Mouse (Mus musculus): Measurements from ENCODE around the gene Sypl. TPM values are rescaled to one million over a fixed set of nuclear protein-coding genes. Genes with fewer than 3 reads are reported as not detected.

Sypl gene
- polyA plus RNA-seq, 1 experiment from 2014 or later, result 95.8 TPM

GRCm38 (mm10) chr12:32943951-32944350, 9.7 kb upstream of the Sypl start:
- no peaks in the 10 kb centered on the region for H3K9me3 ChIP-seq (replicated peaks)
- WGBS, result 68% methylated on average over 3 of the region's 3 CpGs
- no peak overlapping the region for H3K4me2 ChIP-seq
- H3K4me3 ChIP-seq, result no peak overlapping the region
- H3K27ac ChIP-seq (ENCODE audit: poor library complexity, severe bottlenecking), result no peak overlapping the region
- ATAC-seq (ENCODE audit: insufficient number of reproducible peaks, low FRiP score), result no peak; the same call in 1 of the 2 replicates
- H3K4me1 ChIP-seq (replicated peaks), result 0 out of 2 replicates have a peak, but pooled peaks cover 6% of the 10 kb centered on the region
- H3K36me3 ChIP-seq, result no peaks in the 10 kb centered on the region
- no peak overlapping the region for H3K9ac ChIP-seq
- peaks cover 5% of the 10 kb centered on the region; the same call in 1 of the 2 replicates for H3K27me3 ChIP-seq (replicated peaks)

- Histone ChIP-seq H3K27ac (ENCODE audit: poor library complexity, severe bottlenecking) (no peak overlapping the region), H3K27me3 (replicated peaks) (no peaks in the 10 kb centered on the region), H3K4me2 (no peak overlapping the region), H3K9ac (no peak overlapping the region), H3K4me3 (no peak overlapping the region), H3K9me3 (replicated peaks) (no peaks in the 10 kb centered on the region), H3K4me1 (replicated peaks) (0 out of 2 replicates have a peak, but pooled peaks cover 6% of the 10 kb centered on the region), H3K36me3 (no peaks in the 10 kb centered on the region)
- WGBS, result 69% methylated on average over 8 of the region's 8 CpGs
- ATAC-seq (ENCODE audit: insufficient number of reproducible peaks, low FRiP score), result no peak
Measured at GRCm38 (mm10) chr12:32944884-32945454, 8.7 kb upstream of the Sypl start.

- Histone ChIP-seq H3K36me3 (no peaks in the 10 kb centered on the region), H3K9me3 (replicated peaks) (no peaks in the 10 kb centered on the region), H3K27me3 (replicated peaks) (no peaks in the 10 kb centered on the region), H3K9ac (no peak overlapping the region), H3K4me1 (replicated peaks) (0 out of 2 replicates have a peak, but pooled peaks cover 6% of the 10 kb centered on the region), H3K4me2 (no peak overlapping the region), H3K27ac (ENCODE audit: poor library complexity, severe bottlenecking) (no peak overlapping the region), H3K4me3 (no peak overlapping the region)
- WGBS, result 79% methylated on average over 4 of the region's 4 CpGs
- no peak for ATAC-seq (ENCODE audit: insufficient number of reproducible peaks, low FRiP score)
Measured at GRCm38 (mm10) chr12:32946376-32946775, 7.3 kb upstream of the Sypl start.

DNA sequence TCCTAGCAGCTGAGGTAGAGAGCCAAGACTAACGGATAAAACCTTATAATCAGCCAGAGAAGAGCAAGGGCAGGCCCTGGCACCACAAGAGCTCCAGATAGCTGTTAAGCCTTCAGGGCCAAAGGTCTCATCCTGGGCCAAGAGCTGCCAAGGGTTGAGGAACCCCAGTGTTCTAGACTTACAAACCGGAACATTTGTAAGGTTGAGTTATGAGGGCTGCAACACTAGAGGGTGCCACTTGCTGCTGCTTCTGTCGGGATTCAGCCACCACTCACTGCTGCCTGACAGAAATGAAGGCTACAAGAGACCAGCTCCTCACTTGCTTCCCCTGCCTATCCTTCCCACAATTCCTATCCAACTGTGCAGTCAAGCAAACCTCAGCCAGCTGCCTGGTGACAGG, 1.3 kb upstream of the Sypl start:
- H3K4me3 ChIP-seq, result no peak overlapping the region
- H3K4me1 ChIP-seq (replicated peaks), result peaks cover 15% of the 10 kb centered on the region
- H3K36me3 ChIP-seq, result no peaks in the 10 kb centered on the region
- no peak overlapping the region for H3K4me2 ChIP-seq
- 22% methylated on average over 3 of the region's 3 CpGs for WGBS
- no peaks in the 10 kb centered on the region for H3K9me3 ChIP-seq (replicated peaks)
- no peak overlapping the region for H3K9ac ChIP-seq
- H3K27ac ChIP-seq (ENCODE audit: poor library complexity, severe bottlenecking), result 0 out of 2 replicates have a peak overlapping the region, but pooled peaks have one; percentile 7
- no peak for ATAC-seq (ENCODE audit: insufficient number of reproducible peaks, low FRiP score)
- no peaks in the 10 kb centered on the region for H3K27me3 ChIP-seq (replicated peaks)

DNA sequence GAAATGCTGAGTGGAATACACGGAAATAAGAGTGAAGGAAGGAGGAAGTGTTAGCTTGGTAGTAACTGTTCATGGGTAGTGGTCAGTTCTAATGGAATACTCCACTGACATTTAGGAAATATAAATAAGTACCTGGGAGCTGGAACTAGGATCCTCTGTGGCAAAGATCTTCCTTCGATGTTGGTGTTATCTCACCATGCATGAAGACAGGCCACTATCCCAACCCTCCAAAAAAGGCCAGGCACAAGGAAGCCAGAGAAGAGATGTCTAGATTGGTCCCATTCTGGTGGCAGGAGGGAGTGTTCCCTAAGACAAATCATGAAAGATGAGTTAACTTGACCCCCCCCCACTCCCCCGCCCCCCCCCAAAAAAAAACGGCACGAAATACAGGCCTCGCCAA, 625 bp upstream of the Sypl start:
- Histone ChIP-seq H3K4me3 (peak overlapping the region; percentile 62), H3K27ac (ENCODE audit: poor library complexity, severe bottlenecking) (peak overlapping the region; percentile 98), H3K9ac (peak overlapping the region; percentile 66), H3K27me3 (replicated peaks) (no peaks in the 10 kb centered on the region), H3K9me3 (replicated peaks) (no peaks in the 10 kb centered on the region), H3K4me1 (replicated peaks) (peaks cover 16% of the 10 kb centered on the region), H3K36me3 (no peaks in the 10 kb centered on the region), H3K4me2 (peak overlapping the region; percentile 70)
- WGBS, result 15% methylated on average over 6 of the region's 6 CpGs
- no peak for ATAC-seq (ENCODE audit: insufficient number of reproducible peaks, low FRiP score)

DNA sequence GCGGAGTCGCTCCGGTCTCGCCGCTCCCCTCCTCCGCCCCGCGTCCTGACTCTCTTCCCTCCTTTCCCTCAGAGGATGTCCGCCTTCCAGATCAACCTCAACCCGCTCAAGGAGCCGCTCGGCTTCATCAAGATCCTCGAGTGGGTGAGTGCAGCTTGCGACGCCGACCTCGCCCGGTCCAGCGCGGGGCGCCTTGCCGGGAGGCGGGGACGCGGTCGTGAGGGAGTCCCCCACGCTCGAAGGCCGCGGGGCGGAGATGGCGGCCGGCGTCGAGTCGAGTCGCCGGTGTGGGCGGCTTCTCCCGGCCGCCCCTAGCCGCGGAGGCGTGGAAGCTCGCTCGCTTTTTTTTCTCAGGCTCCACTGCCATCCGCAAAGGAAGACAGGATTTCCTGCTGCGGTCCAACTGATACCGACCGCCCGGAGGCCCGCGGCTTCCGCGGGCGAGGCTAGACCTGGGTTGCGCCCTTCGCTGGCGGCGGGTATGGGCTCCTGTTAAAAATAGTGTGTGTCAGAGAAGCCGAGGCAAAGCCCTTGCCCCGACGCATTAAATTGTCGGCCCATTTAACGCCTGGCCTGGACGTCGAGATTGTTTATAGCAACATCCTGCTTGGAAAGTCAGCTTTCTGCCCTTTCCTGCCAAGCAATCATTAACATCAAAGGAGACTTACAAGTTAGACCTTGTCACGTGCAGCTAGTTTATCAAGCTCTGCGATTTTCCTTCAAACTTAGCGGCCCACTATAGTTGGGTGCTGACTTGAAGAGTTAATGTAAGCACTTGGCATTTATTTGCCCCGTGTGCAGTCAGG, 728 bp downstream of the Sypl start:
- Histone ChIP-seq H3K4me2 (peak overlapping the region; percentile 72), H3K4me3 (peak overlapping the region; percentile 62), H3K27ac (ENCODE audit: poor library complexity, severe bottlenecking) (peak overlapping the region; percentile 98), H3K4me1 (replicated peaks) (peaks cover 16% of the 10 kb centered on the region), H3K9ac (peak overlapping the region; percentile 87), H3K27me3 (replicated peaks) (no peaks in the 10 kb centered on the region), H3K9me3 (replicated peaks) (no peaks in the 10 kb centered on the region), H3K36me3 (no peaks in the 10 kb centered on the region)
- under 1% methylated on average over 71 of the region's 71 CpGs for WGBS
- peak; percentile 78 for ATAC-seq (ENCODE audit: insufficient number of reproducible peaks, low FRiP score)

DNA sequence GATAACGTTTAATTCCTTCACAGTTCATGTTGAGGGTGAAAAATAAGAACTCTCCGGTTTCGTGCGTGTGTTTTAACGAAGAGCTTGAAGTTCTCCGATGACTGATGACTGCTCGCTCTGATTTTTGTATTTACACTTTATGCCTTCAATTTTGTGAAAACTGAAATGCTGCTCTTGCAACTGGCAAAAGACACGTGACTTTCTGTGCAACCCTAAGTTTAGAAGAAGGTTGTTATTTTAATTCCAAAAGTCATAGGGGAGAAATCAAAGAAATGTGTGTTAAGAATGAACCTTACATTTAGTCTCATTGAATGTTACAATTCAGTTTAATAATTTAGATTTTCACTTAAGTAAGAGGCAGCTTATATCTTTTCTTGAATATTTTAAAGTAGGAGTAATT, 1.3 kb downstream of the Sypl start:
- Histone ChIP-seq H3K27me3 (replicated peaks) (no peaks in the 10 kb centered on the region), H3K36me3 (no peaks in the 10 kb centered on the region), H3K9ac (peak overlapping the region; percentile 87), H3K4me3 (peak overlapping the region; percentile 62), H3K9me3 (replicated peaks) (no peaks in the 10 kb centered on the region), H3K4me1 (replicated peaks) (peaks cover 16% of the 10 kb centered on the region), H3K4me2 (peak overlapping the region; percentile 72), H3K27ac (ENCODE audit: poor library complexity, severe bottlenecking) (peak overlapping the region; percentile 98; the same call in 1 of the 2 replicates)
- no peak for ATAC-seq (ENCODE audit: insufficient number of reproducible peaks, low FRiP score)
- WGBS, result 4% methylated on average over 8 of the region's 8 CpGs

DNA sequence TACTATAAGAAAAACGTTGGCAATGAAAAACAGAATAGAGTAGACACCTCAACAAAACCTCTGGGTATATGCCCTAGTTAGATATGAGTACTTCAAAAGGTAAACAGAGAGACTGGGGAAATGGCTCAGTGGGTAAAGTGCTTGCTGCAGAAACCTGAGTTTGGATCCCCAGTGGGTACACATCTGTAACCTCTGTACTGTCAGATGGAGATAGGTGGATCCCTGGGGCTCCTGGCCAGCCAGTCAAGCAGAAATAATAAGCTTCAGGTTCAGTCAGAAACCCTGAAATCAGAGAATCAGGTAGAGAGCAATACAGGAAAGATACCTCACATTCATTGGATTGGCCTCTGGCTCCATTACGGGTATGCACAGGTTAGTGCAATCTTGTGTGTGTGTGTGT, 3.5 kb downstream of the Sypl start:
- no peaks in the 10 kb centered on the region for H3K27me3 ChIP-seq (replicated peaks)
- no peak overlapping the region for H3K9ac ChIP-seq
- H3K9me3 ChIP-seq (replicated peaks), result no peaks in the 10 kb centered on the region
- H3K27ac ChIP-seq (ENCODE audit: poor library complexity, severe bottlenecking), result no peak overlapping the region
- H3K4me2 ChIP-seq, result no peak overlapping the region
- 80% methylated on average over 2 of the region's 2 CpGs for WGBS
- H3K4me1 ChIP-seq (replicated peaks), result peaks cover 24% of the 10 kb centered on the region
- no peaks in the 10 kb centered on the region for H3K36me3 ChIP-seq
- no peak for ATAC-seq (ENCODE audit: insufficient number of reproducible peaks, low FRiP score)
- no peak overlapping the region for H3K4me3 ChIP-seq

GRCm38 (mm10) chr12:32962132-32962531, 8.4 kb downstream of the Sypl start:
- no peak overlapping the region for H3K4me2 ChIP-seq
- no peak overlapping the region for H3K9ac ChIP-seq
- no peaks in the 10 kb centered on the region for H3K9me3 ChIP-seq (replicated peaks)
- no peak overlapping the region for H3K27ac ChIP-seq (ENCODE audit: poor library complexity, severe bottlenecking)
- 0 out of 2 replicates have a peak, but pooled peaks cover 10% of the 10 kb centered on the region for H3K36me3 ChIP-seq
- H3K27me3 ChIP-seq (replicated peaks), result no peaks in the 10 kb centered on the region
- ATAC-seq (ENCODE audit: insufficient number of reproducible peaks, low FRiP score), result no peak
- no peak overlapping the region for H3K4me3 ChIP-seq
- peaks cover 15% of the 10 kb centered on the region for H3K4me1 ChIP-seq (replicated peaks)

DNA sequence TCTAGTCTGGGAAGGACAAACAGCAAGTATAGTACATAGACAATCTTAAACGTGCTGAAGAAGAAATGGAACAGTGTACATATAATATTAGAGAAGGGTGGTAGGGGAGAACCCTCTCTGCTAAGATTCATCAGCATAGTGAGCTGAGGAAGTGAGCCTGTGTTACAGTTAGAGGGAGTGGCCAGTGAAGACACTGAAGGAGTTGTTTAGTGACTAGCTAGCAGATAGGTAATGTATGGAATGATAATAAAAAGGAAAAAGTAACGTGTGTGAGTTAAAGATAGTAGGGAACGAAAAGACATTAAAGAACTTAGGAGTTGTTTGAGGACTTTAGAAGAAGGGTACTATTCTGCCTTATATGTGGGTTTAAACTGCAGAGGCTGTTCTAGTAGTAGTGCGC, 10.2 kb downstream of the Sypl start:
- H3K4me2 ChIP-seq, result no peak overlapping the region
- no peak for ATAC-seq (ENCODE audit: insufficient number of reproducible peaks, low FRiP score)
- no peak overlapping the region for H3K4me3 ChIP-seq
- H3K27me3 ChIP-seq (replicated peaks), result no peaks in the 10 kb centered on the region
- no peaks in the 10 kb centered on the region for H3K9me3 ChIP-seq (replicated peaks)
- H3K4me1 ChIP-seq (replicated peaks), result peaks cover 12% of the 10 kb centered on the region
- 64% methylated on average over 4 of the region's 4 CpGs for WGBS
- H3K36me3 ChIP-seq, result peaks cover 14% of the 10 kb centered on the region
- no peak overlapping the region for H3K27ac ChIP-seq (ENCODE audit: poor library complexity, severe bottlenecking)
- H3K9ac ChIP-seq, result no peak overlapping the region

- ATAC-seq (ENCODE audit: insufficient number of reproducible peaks, low FRiP score), result no peak
- Histone ChIP-seq H3K4me1 (replicated peaks) (no peaks in the 10 kb centered on the region), H3K9ac (no peak overlapping the region), H3K4me2 (no peak overlapping the region), H3K4me3 (no peak overlapping the region), H3K9me3 (replicated peaks) (no peaks in the 10 kb centered on the region), H3K36me3 (peaks cover 32% of the 10 kb centered on the region), H3K27ac (ENCODE audit: poor library complexity, severe bottlenecking) (no peak overlapping the region), H3K27me3 (replicated peaks) (no peaks in the 10 kb centered on the region)
- 82% methylated on average over 1 of the region's 1 CpGs for WGBS
Measured at GRCm38 (mm10) chr12:32972287-32972686, 18.6 kb downstream of the Sypl start.

All from heart, embryonic 12.5 days (tissue).